ENCODE assay signal across 9 mouse cellular contexts in the genomic region with DNA sequence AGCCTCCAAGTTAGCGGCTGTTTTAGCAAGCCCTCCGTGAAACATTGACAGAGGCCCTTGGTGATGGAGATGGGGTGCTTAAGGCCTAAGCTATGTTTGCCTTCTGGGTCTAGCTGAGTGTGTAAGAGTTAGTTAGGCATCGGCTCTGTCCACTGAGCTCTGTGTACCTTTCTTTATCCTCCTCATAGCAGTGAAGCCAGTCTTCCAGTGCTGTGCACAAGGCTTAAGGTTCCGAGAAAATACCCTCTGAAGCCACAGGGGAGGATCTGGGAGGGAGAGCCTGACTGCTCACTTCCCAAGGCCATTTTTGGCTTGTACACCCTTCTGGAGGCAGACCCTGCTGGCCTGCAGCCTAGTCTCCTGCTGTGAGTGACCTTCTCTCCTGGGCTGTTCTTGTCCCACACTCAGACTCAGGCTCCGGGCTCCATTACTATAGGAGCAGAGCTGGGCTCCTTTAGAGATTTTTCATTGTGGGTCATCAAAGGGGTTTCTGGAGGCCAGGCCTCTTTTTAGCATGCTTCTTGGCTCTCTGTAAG. TPM values are rescaled to one million over a fixed set of nuclear protein-coding genes. Genes with fewer than 3 reads are reported as not detected.
DNase-seq lines count a peak whose midpoint lies in the region; ATAC-seq and TF ChIP-seq lines count a peak whose summit lies in the region.
"Had no signal": no experiment of that assay in that cellular context is flagged by ENCODE, and none has a peak within 500 bp of the region (broad histone marks: within the 10 kb centered on the region; RNA-seq: fewer than 3 reads in every experiment).

No protein-coding gene starts in this region.

- intact Hi-C loops in gastrocnemius, adult 2 months (cut with DNase I): no loop called here

- in situ Hi-C loops in Patski (cut with MboI; ENCODE audit: low pct_unique_long_range_greater_than_20kb): no loop called here

- POLR2A ChIA-PET in Patski (lab: Charles Lee): no interaction called here

- H3K4me1 ChIP-seq in forebrain, embryonic 11.5 days (replicated peaks; ENCODE audit: control insufficient read depth, insufficient read depth, low read length): 0 out of 2 replicates have a peak, but pooled peaks cover 4% of the 10 kb centered on the region

- no peak for TF ChIP-seq CTCF in gastrocnemius, adult 2 months (IDR thresholded peaks at IDR 0.05)
- TF ChIP-seq CTCF in Patski (IDR thresholded peaks at IDR 0.05): no peak

- peaks cover 3% of the 10 kb centered on the region for H3K36me3 ChIP-seq in forebrain, embryonic 11.5 days (ENCODE audit: control insufficient read depth, insufficient read depth, low read length)

- DNase-seq in gastrocnemius, adult 2 months: peak; percentile 46
- DNase-seq in gastrocnemius, postnatal 4 days (ENCODE audit: low spot score in 2 of 2): no peak
- DNase-seq in Patski (ENCODE audit: low read depth, low spot score): peak; percentile 89
- DNase-seq in forebrain, embryonic 11.5 days (ENCODE audit: low spot score): peak; percentile 46
- peak; percentile 56 to 74 for DNase-seq in kidney, postnatal 25 days
- no peak for DNase-seq in urinary bladder, postnatal 10 days (ENCODE audit: low spot score)
- no peak for DNase-seq in yolk sac, embryonic 10.5 days (ENCODE audit: low spot score)

- 0 out of 2 replicates have a peak overlapping the region, but pooled peaks have one; percentile 8 for H3K27ac ChIP-seq in gastrocnemius, adult 2 months
- no peak overlapping the region for H3K27ac ChIP-seq in forebrain, embryonic 11.5 days (ENCODE audit: low read depth, low read length)

- H3K9ac ChIP-seq in forebrain, embryonic 11.5 days (ENCODE audit: low read length): no peak overlapping the region

- no peaks in the 10 kb centered on the region for H3K9me3 ChIP-seq in forebrain, embryonic 11.5 days (ENCODE audit: control insufficient read depth, low read length)

- H3K4me3 ChIP-seq in gastrocnemius, adult 2 months: no peak overlapping the region
- H3K4me3 ChIP-seq in forebrain, embryonic 11.5 days (ENCODE audit: low read depth, low read length): no peak overlapping the region

- H3K27me3 ChIP-seq in Patski: no peaks in the 10 kb centered on the region
- H3K27me3 ChIP-seq in forebrain, embryonic 11.5 days (ENCODE audit: control insufficient read depth, insufficient read depth, low read length): no peaks in the 10 kb centered on the region

- CTCF ChIA-PET in Patski (lab: Charles Lee): interaction anchor here (0.7 to 2.3 kb wide), 6 partner anchors 10 to 226 kb away, joined by 3 to 10 read pairs (median 4); no protein-coding TSS in a partner anchor

- WGBS in forebrain, embryonic 11.5 days: 77% methylated on average over 5 of the region's 5 CpGs

- peak; percentile 95 for ATAC-seq in Patski
- ATAC-seq in forebrain, embryonic 11.5 days (replicated peaks; ENCODE audit: low FRiP score): no peak
- ATAC-seq in frontal cortex, adult (ENCODE audit: low TSS enrichment): no peak

- H3K4me2 ChIP-seq in forebrain, embryonic 11.5 days (ENCODE audit: low read depth, low read length, severe bottlenecking): no peak overlapping the region

RNA-seq across cellular contexts. Expression of a gene that starts 56.7 kb away (rescaled TPM):
- total RNA-seq in gastrocnemius, adult 2 months (2021): 1 to 10 TPM; 2.3 to 7.8 TPM
- total RNA-seq in gastrocnemius, postnatal 4 days (2021): 1 to 10 TPM; 5.2 to 8.8 TPM
- 50.3 TPM for polyA plus RNA-seq in Patski (2021)
- polyA plus RNA-seq in forebrain, embryonic 11.5 days (2014; fragmentation: Nextera tagmentation; extraction: Ambion mirVana): 11.8 and 12.9 TPM in 2 replicates

RNA-seq across cellular contexts. Expression of a gene that starts 56.7 kb away (rescaled TPM):
- total RNA-seq in gastrocnemius, adult 2 months (2021): not detected
- total RNA-seq in gastrocnemius, postnatal 4 days (2021): under 1 TPM in 1 of 2 experiments, not detected in 1; 0.32 TPM
- 0.06 TPM for polyA plus RNA-seq in Patski (2021)
- polyA plus RNA-seq in forebrain, embryonic 11.5 days (2014; fragmentation: Nextera tagmentation; extraction: Ambion mirVana): 0.17 and 0.25 TPM in 2 replicates
- polyA plus RNA-seq: liver, embryonic 16.5 days had no signal

RNA-seq across cellular contexts. Expression of a gene that starts 56.7 kb away (rescaled TPM):
- total RNA-seq in gastrocnemius, adult 2 months (2021): 10 to 100 TPM; 25.7 to 29.4 TPM
- total RNA-seq in gastrocnemius, postnatal 4 days (2021): 10 to 100 TPM; 20.9 to 23.8 TPM
- 293 TPM for polyA plus RNA-seq in Patski (2021)
- polyA plus RNA-seq in forebrain, embryonic 11.5 days (2014; fragmentation: Nextera tagmentation; extraction: Ambion mirVana): 116 and 117 TPM in 2 replicates

Comparison
In these comparisons a context has a peak if more than half of its experiments do, and no peak if none do; other contexts are left out.
1. DNase-seq: peak in gastrocnemius, adult 2 months (single experiment), Patski (single experiment), forebrain, embryonic 11.5 days (single experiment) and kidney, postnatal 25 days (2 of 2); none in gastrocnemius, postnatal 4 days (0 of 2), urinary bladder, postnatal 10 days (single experiment) and yolk sac, embryonic 10.5 days (single experiment).